Mouse (Mus musculus) olfactory bulb, adult 2 months (tissue): Measurements from ENCODE around the gene Tbc1d4.

Experiments used
- CTCF ChIP-seq: fragments of 200-500 bp; IDR thresholded peaks from 2 replicates; pipeline ENCODE4 v1.5.1; 2012; ENCODE audit warnings: low read depth, mild to moderate bottlenecking, low read length, moderate library complexity; ENCODE audit not compliant: insufficient read depth
- POLR2A ChIP-seq: fragments of 200-500 bp; IDR thresholded peaks from 2 replicates; pipeline ENCODE4 v1.6.1; 2012; ENCODE audit warnings: mild to moderate bottlenecking, low read depth, low read length, moderate library complexity; ENCODE audit not compliant: insufficient read depth

DNA sequence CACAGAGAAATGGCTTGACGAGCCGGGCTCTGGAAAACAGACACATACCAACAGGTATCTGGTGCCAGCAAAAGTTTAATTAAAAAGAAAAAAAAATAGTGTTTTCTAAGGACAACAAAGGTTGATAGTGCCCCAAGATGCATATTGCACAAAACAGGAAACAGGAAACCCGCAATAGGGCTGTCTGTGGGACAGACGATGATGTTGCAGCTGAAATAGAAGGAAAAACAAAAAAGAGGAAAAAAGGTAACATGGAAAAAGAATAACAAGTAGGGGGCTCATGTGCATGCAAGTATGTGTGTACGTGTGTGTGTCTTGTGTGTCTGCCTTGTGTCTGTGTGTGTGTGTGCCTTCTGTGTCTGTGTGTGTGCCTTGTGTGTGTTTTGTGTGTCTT lies 131.2 kb downstream of the Tbc1d4 start:
- no peak for TF ChIP-seq CTCF
- TF ChIP-seq POLR2A: no peak
